Mouse (Mus musculus): ENCODE data around the gene Rnf220. TPM values are rescaled to one million over a fixed set of nuclear protein-coding genes. Genes with fewer than 3 reads are reported as not detected.

Rnf220 gene
- polyA plus RNA-seq, 1 experiment, result 193 TPM

- DNase-seq (ENCODE audit: extremely low spot score in 1 of 2, low spot score in 1 of 2), result no peak
Observed at GRCm38 (mm10) chr4:117309427-117309826, 187.4 kb downstream of the Rnf220 start.

DNA sequence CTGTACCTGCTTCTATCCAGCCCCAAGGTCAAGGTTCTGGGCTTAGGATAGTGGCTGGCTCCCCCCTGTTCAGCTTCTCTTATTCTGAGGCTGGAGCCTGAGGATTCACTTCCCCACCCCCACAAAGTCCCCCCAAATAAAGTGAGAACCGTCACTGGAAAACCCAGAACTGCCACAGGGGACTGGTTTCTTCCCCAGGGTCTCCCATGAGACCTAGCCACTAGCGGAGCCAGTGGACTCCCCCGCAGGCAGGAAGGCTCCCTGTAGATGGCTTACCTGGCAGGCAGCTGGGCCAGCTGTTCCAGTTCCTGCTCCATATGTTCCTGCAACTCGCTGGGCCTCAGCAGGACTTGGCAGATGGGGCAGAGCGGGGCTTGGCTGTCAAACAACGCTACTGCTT, 189.6 kb downstream of the Rnf220 start:
- DNase-seq (ENCODE audit: extremely low spot score in 1 of 2, low spot score in 1 of 2), result no peak

GRCm38 (mm10) chr4:117305461-117305860, 191.4 kb downstream of the Rnf220 start:
- no peak for DNase-seq (ENCODE audit: extremely low spot score in 1 of 2, low spot score in 1 of 2)

DNA sequence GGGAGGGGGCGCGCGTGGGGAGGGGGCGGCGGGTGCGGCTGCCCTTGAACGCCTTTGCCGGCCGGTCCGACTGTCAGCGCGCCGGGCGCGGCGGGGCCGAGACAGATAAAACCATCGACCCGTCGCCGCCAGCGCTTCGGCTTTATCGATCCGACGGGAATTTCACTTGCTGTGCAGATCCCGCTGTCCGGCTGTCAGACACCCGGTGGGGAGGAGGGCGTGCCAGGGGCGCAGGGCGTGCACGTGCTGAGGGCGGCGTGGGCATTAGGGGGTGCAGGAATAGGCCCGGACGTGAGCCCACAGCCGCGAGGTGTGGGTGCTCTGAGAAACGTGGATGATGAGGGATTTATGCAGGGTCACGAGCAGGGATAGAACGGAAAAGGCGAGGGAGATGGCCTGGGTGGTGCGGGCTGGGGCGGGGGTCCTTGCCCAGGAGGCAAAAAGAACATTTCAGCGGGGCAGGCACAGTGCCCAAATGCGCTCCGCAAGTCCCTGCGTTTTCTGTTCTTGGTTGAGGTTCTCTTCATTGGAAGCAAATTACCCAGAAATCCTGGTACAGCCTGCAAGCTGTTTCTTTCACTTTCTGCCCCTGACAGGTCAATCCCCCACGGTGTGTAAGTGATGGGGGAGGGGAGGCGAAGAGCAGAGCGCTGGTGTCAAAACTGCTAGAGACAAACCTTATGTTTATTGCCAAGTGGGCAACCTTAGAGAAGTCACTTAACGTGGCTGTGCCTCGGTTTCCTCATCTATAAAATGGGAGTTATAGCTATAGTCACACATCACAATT, 192.4 kb downstream of the Rnf220 start:
- DNase-seq (ENCODE audit: extremely low spot score in 1 of 2, low spot score in 1 of 2), result no peak

- DNase-seq (ENCODE audit: extremely low spot score in 1 of 2, low spot score in 1 of 2), result no peak
Observed at GRCm38 (mm10) chr4:117303581-117304238, 193.1 kb downstream of the Rnf220 start.

DNA sequence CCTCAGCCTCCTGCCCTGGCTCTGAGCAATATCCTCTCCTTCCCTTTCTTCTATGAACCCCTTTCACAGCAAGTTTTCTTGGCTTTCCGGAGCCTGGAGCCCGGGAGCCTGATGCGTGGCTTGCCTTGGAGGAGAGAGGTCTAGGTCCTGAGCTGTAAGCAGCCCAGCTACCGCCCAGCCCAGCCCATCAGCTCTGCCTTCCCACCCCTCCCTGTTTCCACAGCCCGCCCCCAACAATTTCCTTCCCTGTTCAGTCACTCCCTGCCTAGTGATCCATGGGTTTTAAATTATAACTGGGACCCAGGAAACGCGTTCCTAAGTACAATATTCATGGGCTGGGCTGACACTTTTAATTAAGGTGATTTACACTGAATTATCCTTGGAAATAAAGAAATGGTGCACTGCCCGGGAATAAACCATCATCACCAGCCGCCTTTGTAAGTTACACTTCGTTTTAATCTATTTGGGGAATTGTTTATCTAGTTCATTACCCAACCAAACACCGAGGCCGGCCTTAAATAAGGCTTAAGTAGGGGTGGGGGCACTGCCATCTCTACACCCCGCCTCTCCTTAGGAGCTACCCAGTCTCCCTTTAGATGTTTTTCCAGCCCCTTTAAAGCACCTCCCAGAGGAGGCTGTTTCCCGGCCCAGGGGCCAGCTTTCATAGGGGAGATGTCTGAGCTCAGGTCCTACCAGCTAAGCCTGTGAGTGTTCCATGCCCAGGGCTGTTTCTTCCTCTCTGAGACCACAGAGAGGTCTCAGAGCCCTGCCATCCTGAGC, 194.6 kb downstream of the Rnf220 start:
- DNase-seq (ENCODE audit: extremely low spot score in 1 of 2, low spot score in 1 of 2), result no peak

DNA sequence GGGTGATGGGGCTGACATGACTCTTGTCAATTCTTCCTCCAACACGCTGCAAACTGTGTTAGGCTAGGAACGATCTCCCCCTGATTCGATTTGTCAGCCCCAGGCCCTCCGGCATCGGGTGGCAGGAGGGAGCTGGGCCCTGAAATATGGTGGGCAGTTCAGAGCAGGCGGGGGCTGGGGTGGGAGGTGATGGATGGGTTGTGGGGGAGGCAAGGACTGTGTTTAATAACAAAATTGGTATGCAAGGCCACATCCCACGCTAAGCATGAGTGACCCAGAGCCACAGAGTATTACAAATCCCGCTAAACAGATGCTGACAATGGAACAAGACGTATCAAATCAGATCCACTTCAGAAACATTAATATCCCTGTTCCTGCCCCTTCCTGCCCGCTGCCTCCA, 196.9 kb downstream of the Rnf220 start:
- DNase-seq (ENCODE audit: extremely low spot score in 1 of 2, low spot score in 1 of 2), result no peak

GRCm38 (mm10) chr4:117297819-117298218, 199.0 kb downstream of the Rnf220 start:
- DNase-seq (ENCODE audit: extremely low spot score in 1 of 2, low spot score in 1 of 2), result no peak

DNA sequence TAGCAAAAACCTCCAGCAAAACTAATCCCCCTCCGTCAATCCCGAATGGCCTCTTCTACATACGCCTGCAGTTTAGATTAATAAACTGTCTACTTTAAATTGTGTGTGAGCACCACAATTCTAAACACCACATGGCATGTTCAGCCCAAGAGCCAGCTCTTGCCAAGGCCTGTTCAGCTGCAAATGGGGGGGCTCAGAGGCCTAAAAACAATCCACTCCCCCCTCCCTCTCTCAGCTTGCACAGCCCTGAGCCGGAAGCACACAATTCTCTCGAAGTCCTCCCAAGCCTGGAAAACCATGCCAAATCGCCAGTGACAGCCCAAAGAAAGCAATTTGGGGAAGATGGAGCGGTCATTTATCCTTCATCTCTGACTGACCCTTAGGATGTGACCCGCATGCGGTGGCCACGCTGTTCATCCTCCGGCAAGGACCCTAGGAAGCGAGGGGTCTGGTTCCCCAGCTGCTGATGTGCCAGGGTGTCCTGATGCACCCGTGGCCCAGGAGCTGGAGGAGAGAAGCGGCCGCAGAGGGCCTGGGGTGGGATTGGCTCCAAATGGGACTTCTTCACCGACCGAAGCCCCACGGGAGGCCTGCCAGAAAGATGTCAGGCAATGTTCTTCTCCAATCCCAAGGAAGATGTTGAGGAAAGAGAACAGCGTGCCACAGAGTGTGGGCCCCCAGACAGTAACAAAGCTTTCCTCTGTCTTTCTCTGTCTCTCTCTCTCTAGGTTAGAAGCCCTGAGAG, 199.8 kb downstream of the Rnf220 start:
- DNase-seq (ENCODE audit: extremely low spot score in 1 of 2, low spot score in 1 of 2), result no peak

GRCm38 (mm10) chr4:117291696-117292095, 205.2 kb downstream of the Rnf220 start:
- no peak for DNase-seq (ENCODE audit: extremely low spot score in 1 of 2, low spot score in 1 of 2)

DNA sequence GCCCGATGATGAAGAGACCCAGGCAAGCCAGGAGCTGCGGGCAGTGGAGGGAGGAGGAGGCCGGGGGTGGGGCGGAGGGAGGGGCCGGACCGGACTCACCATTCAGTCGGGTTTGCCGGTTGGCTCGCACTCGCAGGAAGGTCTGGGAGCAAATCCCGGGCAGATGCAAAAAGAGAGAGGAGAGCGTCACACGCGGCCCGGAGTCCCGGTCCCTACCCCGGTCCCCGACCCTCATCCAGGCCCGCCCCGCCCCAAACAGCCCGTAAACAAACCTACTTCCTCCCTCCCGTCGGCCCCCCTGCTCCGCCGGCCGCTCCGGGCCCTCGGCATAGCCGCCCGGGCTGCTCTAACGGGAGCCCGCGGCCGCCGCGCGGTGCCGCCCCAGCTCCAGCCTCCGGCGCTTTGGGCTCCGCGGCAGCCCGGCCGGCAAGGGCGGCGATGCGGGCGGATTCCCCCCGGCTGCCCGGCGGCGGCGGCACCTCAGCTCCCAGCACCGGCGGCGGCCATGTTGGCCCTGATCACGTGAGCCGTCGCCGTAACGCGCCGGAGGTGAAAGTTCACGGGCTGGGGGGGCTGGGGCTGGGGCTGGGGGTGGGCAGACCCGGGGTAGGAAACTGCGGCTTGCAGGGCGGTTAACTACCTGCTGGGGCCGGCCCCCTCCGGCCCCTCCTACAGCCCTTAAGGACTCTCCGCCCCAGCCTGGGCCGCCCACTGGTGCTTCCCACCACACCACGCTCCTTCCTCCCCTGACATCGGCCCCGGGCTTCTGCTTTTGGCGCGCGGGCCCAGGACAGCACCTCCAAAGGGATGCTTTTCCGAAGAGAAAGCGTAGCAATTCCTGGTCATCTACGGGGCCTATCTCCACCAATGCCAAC, 207.7 kb downstream of the Rnf220 start:
- peak in 1 of 2 experiments; percentile 71 for DNase-seq (ENCODE audit: extremely low spot score in 1 of 2, low spot score in 1 of 2)

DNA sequence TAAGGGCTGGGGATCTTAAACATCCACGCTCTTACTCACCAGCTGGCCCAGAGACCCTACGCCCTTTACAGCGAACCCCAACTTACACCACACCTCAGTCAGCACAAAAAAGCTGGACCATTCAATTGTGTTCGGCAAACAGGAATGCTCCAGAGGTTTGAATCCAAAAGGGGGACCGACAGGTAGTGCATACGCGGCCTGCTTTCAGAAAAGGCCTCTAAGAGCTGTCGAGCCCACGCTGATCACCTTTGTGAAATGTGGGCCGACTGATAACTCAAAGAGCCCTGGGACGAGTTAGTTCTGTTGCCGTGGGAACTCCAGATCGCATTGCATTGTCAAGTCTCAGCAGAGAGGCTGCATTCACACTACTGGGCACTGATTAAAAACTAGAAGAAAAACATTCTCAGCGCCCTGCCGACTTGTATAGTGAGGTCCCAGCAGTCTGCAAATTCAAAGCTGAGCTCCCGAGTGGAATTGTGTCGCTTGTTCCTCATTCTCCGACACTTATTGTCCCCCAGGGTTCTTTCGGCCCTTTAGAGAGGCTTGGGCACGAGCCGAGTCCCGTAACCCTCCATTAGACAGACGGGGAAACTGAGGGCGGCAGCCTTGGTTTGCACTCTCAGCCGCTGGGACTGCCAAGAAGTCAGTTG, 208.4 kb downstream of the Rnf220 start:
- DNase-seq (ENCODE audit: extremely low spot score in 1 of 2, low spot score in 1 of 2), result no peak

DNA sequence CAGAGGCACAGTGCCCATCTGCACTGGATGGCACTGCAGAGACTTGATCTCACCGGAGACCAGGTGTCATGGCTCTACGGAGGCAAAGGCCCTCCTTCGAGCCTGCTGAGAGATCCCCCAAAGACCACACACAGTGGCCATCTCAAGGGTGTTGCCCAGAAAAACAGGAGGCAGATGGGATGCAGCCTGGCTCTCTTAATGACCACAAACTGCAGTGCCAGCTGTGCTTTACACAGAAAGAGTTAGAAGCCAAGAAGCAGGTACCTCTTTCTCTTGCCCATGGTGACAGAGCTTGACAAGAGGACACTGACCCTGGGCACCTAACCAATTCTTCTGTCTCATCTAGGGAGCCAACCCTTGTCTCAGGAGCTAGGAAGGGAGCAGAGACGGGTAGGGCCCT, 212.5 kb downstream of the Rnf220 start:
- no peak for DNase-seq (ENCODE audit: extremely low spot score in 1 of 2, low spot score in 1 of 2)

GRCm38 (mm10) chr4:117283271-117284191, 213.3 kb downstream of the Rnf220 start:
- no peak for DNase-seq (ENCODE audit: extremely low spot score in 1 of 2, low spot score in 1 of 2)

DNA sequence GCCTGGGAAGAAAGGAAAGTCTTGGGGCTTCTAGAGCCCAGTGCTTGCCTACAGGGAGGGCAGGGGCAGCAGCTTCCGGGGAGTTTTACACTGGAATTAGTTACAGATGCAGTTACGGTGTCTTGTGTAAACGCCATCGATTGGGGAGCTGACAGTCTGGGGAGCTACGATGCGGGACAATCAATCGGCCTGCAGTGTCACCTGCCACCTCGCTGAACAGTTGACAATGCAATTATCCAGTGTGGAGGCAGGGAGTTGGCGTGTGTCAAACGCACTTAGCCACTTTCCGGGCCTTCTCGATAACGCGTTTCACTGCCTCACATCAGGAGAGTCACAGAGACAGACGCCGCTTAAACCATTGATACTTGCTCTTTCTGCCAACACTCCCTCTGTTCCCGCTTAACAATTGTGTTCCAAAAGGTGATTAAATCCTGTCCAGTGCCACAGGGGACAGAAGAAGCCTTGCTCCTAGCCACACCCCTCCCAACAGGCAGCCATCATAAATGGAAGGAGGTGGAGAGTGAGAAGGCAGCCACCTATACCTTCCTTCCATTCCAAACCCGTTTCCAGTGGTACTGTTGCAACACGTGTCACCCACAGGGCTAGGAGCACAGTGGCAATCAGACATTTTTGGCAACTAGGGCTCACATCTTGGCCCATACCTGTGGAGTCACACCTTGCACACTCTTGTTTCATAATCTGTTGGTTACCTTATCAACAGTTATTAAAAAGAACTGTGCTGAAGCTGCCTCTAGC, 215.6 kb downstream of the Rnf220 start:
- no peak for DNase-seq (ENCODE audit: extremely low spot score in 1 of 2, low spot score in 1 of 2)

- DNase-seq (ENCODE audit: extremely low spot score in 1 of 2, low spot score in 1 of 2), result no peak
Observed at GRCm38 (mm10) chr4:117280397-117280930, 216.4 kb downstream of the Rnf220 start.

GRCm38 (mm10) chr4:117279253-117279642, 217.6 kb downstream of the Rnf220 start:
- no peak for DNase-seq (ENCODE audit: extremely low spot score in 1 of 2, low spot score in 1 of 2)

Measured in frontal cortex, adult 2 months (tissue).